10 mouse cellular contexts compared by ENCODE assay signal in the genomic region with DNA sequence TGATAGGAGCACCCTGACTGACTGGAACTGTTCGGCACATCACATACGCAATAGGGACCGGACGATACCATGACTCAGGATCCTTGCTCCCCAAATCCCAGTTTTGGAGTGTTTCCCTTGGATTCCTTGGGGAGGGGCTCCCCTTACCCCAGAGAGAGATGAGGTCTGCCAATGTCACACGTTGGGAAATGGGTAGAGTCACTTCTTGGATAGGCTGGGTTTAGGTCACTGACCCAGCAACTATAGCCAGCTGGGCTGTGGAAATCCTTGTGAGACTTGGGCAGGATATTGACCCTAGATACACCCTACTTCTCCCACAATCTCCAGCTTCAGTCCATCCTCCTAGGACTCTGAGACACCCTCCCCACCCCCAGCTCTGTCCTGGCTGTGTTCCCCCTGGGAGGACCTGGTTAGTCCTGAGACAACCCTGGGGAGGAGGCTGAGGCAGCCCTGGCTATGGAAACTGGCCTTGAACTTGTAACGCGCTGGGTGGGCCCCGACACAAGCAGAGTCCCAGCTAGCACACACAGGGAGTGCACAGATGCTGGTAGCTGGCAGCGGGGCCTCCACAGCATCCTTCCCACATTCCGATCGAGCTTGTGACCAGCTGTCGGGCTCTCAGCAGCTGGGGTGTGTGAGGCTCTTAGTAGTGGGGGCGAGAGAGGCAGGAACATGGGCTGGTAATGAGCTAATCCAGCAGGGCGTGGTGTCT. TPM values are rescaled to one million over a fixed set of nuclear protein-coding genes. Genes with fewer than 3 reads are reported as not detected.
DNase-seq lines count a peak whose midpoint lies in the region; ATAC-seq lines count a peak whose summit lies in the region.
"Had no signal": no experiment of that assay in that cellular context is flagged by ENCODE, and none has a peak within 500 bp of the region (broad histone marks: within the 10 kb centered on the region; RNA-seq: fewer than 3 reads in every experiment).

No protein-coding gene starts in this region.

- intact Hi-C loops in heart, postnatal 10 days (cut with DNase I): no loop called here
- intact Hi-C loops in left cerebral cortex, postnatal 36 days (cut with DNase I): no loop called here

- DNase-seq in embryo, embryonic 11 days: peak; percentile 33
- peak; percentile 69 to 77 for DNase-seq in heart, postnatal 10 days
- peak; percentile 49 for DNase-seq in mesoderm, embryonic 11.5 days (ENCODE audit: low read depth, low spot score)
- no peak for DNase-seq in thymus, postnatal 4 days
- no peak for DNase-seq in left cerebral cortex, postnatal 36 days (ENCODE audit: low spot score in 2 of 2)

- no peaks in the 10 kb centered on the region for H3K36me3 ChIP-seq in kidney, embryonic 16.5 days (ENCODE audit: insufficient read depth, low read length)
- no peaks in the 10 kb centered on the region for H3K36me3 ChIP-seq in kidney, embryonic 14.5 days (ENCODE audit: control insufficient read depth, insufficient read depth, low read length)
- H3K36me3 ChIP-seq in midbrain, embryonic 15.5 days (replicated peaks): no peaks in the 10 kb centered on the region

- peak; percentile 41; the same call in 1 of the 2 replicates for ATAC-seq in kidney, embryonic 16.5 days (ENCODE audit: low FRiP score, low TSS enrichment)
- no peak for ATAC-seq in kidney, embryonic 14.5 days (ENCODE audit: low FRiP score, low TSS enrichment)
- no peak for ATAC-seq in midbrain, embryonic 15.5 days (replicated peaks)
- ATAC-seq: forebrain, embryonic 13.5 days had no signal

- no peak overlapping the region for H3K4me2 ChIP-seq in kidney, embryonic 16.5 days (replicated peaks; ENCODE audit: low read depth, low read length)
- no peak overlapping the region for H3K4me2 ChIP-seq in kidney, embryonic 14.5 days (replicated peaks; ENCODE audit: low read depth, low read length)
- no peak overlapping the region for H3K4me2 ChIP-seq in midbrain, embryonic 15.5 days
- H3K4me2 ChIP-seq: forebrain, embryonic 13.5 days had no signal

- peaks cover 17% of the 10 kb centered on the region for H3K4me1 ChIP-seq in kidney, embryonic 16.5 days (ENCODE audit: insufficient read depth, low read length)
- no peaks in the 10 kb centered on the region for H3K4me1 ChIP-seq in kidney, embryonic 14.5 days (ENCODE audit: control insufficient read depth, insufficient read depth, low read length)
- H3K4me1 ChIP-seq in midbrain, embryonic 15.5 days: peaks cover 6% of the 10 kb centered on the region

- H3K27me3 ChIP-seq in kidney, embryonic 16.5 days (ENCODE audit: insufficient read depth, low read length): no peaks in the 10 kb centered on the region; the same call in 1 of the 2 replicates
- H3K27me3 ChIP-seq in kidney, embryonic 14.5 days (ENCODE audit: control insufficient read depth, insufficient read depth, low read length): no peaks in the 10 kb centered on the region
- no peaks in the 10 kb centered on the region for H3K27me3 ChIP-seq in midbrain, embryonic 15.5 days (replicated peaks)
- H3K27me3 ChIP-seq: CH12.LX; forebrain, embryonic 13.5 days had no signal

- no peaks in the 10 kb centered on the region for H3K9me3 ChIP-seq in kidney, embryonic 16.5 days (ENCODE audit: low read length)
- H3K9me3 ChIP-seq in kidney, embryonic 14.5 days (ENCODE audit: control insufficient read depth, low read length): no peaks in the 10 kb centered on the region
- H3K9me3 ChIP-seq in midbrain, embryonic 15.5 days: no peaks in the 10 kb centered on the region
- H3K9me3 ChIP-seq: forebrain, embryonic 13.5 days had no signal

- no peak overlapping the region for H3K9ac ChIP-seq in kidney, embryonic 16.5 days (replicated peaks; ENCODE audit: low read length)
- no peak overlapping the region for H3K9ac ChIP-seq in kidney, embryonic 14.5 days (ENCODE audit: low read depth, low read length)
- H3K9ac ChIP-seq in midbrain, embryonic 15.5 days: no peak overlapping the region
- H3K9ac ChIP-seq: forebrain, embryonic 13.5 days had no signal

- H3K4me3 ChIP-seq in kidney, embryonic 16.5 days (ENCODE audit: low read length): no peak overlapping the region
- no peak overlapping the region for H3K4me3 ChIP-seq in kidney, embryonic 14.5 days (ENCODE audit: low read length)
- H3K4me3 ChIP-seq in midbrain, embryonic 15.5 days: no peak overlapping the region
- H3K4me3 ChIP-seq: forebrain, embryonic 13.5 days had no signal

- no peak overlapping the region for H3K27ac ChIP-seq in kidney, embryonic 16.5 days (ENCODE audit: low read length)
- no peak overlapping the region for H3K27ac ChIP-seq in kidney, embryonic 14.5 days (ENCODE audit: low read depth, low read length)
- no peak overlapping the region for H3K27ac ChIP-seq in midbrain, embryonic 15.5 days
- H3K27ac ChIP-seq: forebrain, embryonic 13.5 days had no signal

- WGBS in kidney, embryonic 16.5 days: 70% methylated on average over 14 of the region's 14 CpGs
- 72% methylated on average over 14 of the region's 14 CpGs for whole genome bisulfite sequencing in kidney, embryonic 14.5 days
- WGBS in midbrain, embryonic 15.5 days: 78% methylated on average over 14 of the region's 14 CpGs

RNA-seq across cellular contexts. Expression of a gene that starts 25.1 kb away (rescaled TPM):
- polyA plus RNA-seq in kidney, embryonic 16.5 days (2015; fragmentation: Nextera tagmentation; extraction: Ambion mirVana): 19.2 and 19.3 TPM in 2 replicates
- polyA plus RNA-seq in kidney, embryonic 14.5 days (2014; fragmentation: Nextera tagmentation; extraction: Ambion mirVana): 5.9 and 10.2 TPM in 2 replicates
- total RNA-seq in heart, postnatal 10 days (2021): 10 to 100 TPM; 40.4 to 61.8 TPM
- polyA plus RNA-seq in midbrain, embryonic 15.5 days (2015; fragmentation: Nextera tagmentation; extraction: Ambion mirVana): 8.8 and 9.6 TPM in 2 replicates
- 1 to 10 TPM; 6.2 to 7.4 TPM for total RNA-seq in left cerebral cortex, postnatal 36 days (2021)

Comparison
In these comparisons a context has a peak if more than half of its experiments do, and no peak if none do; other contexts are left out.
1. DNase-seq: peak in embryo, embryonic 11 days (single experiment), heart, postnatal 10 days (2 of 2) and mesoderm, embryonic 11.5 days (single experiment); none in thymus, postnatal 4 days (single experiment) and left cerebral cortex, postnatal 36 days (0 of 2).